ENCODE assay signal across 28 mouse cellular contexts in the genomic region with DNA sequence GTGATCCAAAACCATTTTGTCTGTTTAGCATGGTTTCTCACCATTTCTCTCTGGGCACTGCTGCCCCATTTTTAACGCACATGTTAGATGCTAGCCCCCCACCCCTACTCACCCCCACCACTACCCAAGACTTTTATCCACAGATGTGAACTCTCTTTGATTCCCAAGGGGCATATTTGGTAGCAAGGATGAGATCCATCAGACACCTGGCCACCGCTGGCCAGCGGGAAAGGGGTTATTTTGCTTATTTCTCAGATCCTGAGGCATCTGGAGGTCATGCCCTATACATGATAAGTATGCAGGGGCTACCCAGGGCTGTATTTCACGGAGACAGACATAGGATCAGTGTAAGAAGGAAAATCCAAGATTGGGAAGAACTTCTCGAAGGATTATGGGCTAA.
"Had no signal": no experiment of that assay in that cellular context is flagged by ENCODE, and none has a peak within 500 bp of the region (broad histone marks: within the 10 kb centered on the region; RNA-seq: fewer than 3 reads in every experiment).

No protein-coding gene starts in this region.

- DNase-seq: cerebellum, adult 2 months; cerebellum, adult 8-10 months; cerebellum, adult 9-10 months; cerebellum, adult 9-11 months; cerebellum, postnatal 10 days; cerebellum, postnatal 14 days; cerebellum, postnatal 25 days; cerebellum, postnatal 36 days; embryo, embryonic 11 days; forebrain, postnatal 0 days; gastrocnemius, adult 2 months; gastrocnemius, postnatal 10 days; gastrocnemius, postnatal 14 days; gastrocnemius, postnatal 25 days; gastrocnemius, postnatal 36 days; heart, adult 18-20 months; heart, adult 2 months had no signal

- H3K27ac ChIP-seq: embryonic facial prominence, embryonic 10.5 days; embryonic facial prominence, embryonic 12.5 days; embryonic facial prominence, embryonic 13.5 days; embryonic facial prominence, embryonic 15.5 days; forebrain, embryonic 10.5 days; forebrain, embryonic 12.5 days; forebrain, embryonic 13.5 days; forebrain, embryonic 15.5 days; gastrocnemius, adult 2 months; heart, adult 2 months had no signal

- H3K4me3 ChIP-seq: embryonic facial prominence, embryonic 10.5 days; embryonic facial prominence, embryonic 12.5 days; embryonic facial prominence, embryonic 13.5 days; embryonic facial prominence, embryonic 15.5 days; erythroblast, embryonic 14.5 days; forebrain, embryonic 10.5 days; forebrain, embryonic 12.5 days; forebrain, embryonic 13.5 days; forebrain, embryonic 15.5 days; gastrocnemius, adult 2 months; heart, adult 2 months had no signal

- H3K36me3 ChIP-seq: embryonic facial prominence, embryonic 10.5 days; embryonic facial prominence, embryonic 12.5 days; embryonic facial prominence, embryonic 13.5 days; embryonic facial prominence, embryonic 15.5 days; forebrain, embryonic 10.5 days; forebrain, embryonic 12.5 days; forebrain, embryonic 15.5 days had no signal

- ATAC-seq: forebrain, embryonic 13.5 days; forebrain, embryonic 14.5 days; forebrain, embryonic 15.5 days; forebrain, embryonic 16.5 days; forebrain, postnatal 0 days had no signal

- H3K4me2 ChIP-seq: embryonic facial prominence, embryonic 12.5 days; embryonic facial prominence, embryonic 13.5 days; embryonic facial prominence, embryonic 15.5 days; forebrain, embryonic 12.5 days; forebrain, embryonic 13.5 days; forebrain, embryonic 15.5 days had no signal

- H3K9ac ChIP-seq: embryonic facial prominence, embryonic 12.5 days; embryonic facial prominence, embryonic 13.5 days; embryonic facial prominence, embryonic 15.5 days; forebrain, embryonic 12.5 days; forebrain, embryonic 13.5 days; forebrain, embryonic 15.5 days; forebrain, postnatal 0 days had no signal

- H3K27me3 ChIP-seq: embryonic facial prominence, embryonic 12.5 days; embryonic facial prominence, embryonic 13.5 days; embryonic facial prominence, embryonic 15.5 days; forebrain, embryonic 13.5 days; forebrain, embryonic 15.5 days had no signal

- H3K9me3 ChIP-seq: embryonic facial prominence, embryonic 10.5 days; embryonic facial prominence, embryonic 12.5 days; embryonic facial prominence, embryonic 13.5 days; embryonic facial prominence, embryonic 15.5 days; forebrain, embryonic 10.5 days; forebrain, embryonic 12.5 days; forebrain, embryonic 13.5 days; forebrain, embryonic 15.5 days had no signal
